Mouse (Mus musculus): Measurements from ENCODE around the gene S100a1. TPM values are rescaled to one million over a fixed set of nuclear protein-coding genes. Genes with fewer than 3 reads are reported as not detected.

S100a1 gene
- 19.8 TPM in 2 replicates for polyA plus RNA-seq (2014; fragmentation: Nextera tagmentation; extraction: Ambion mirVana)

GRCm38 (mm10) chr3:90513796-90514590 is at the start of gene S100a1, which contains the start of gene S100a13:
S100a1 (minus strand) TSS chr3:90514392.
S100a13 (plus strand) TSS chr3:90514435.
- ATAC-seq (ENCODE audit: low FRiP score) (peak; percentile 21; the same call in 1 of the 2 replicates), DNase-seq (ENCODE audit: low spot score) (no peak)
- no peak within 1 kb of the TSS for H3K27ac ChIP-seq
- H3K27me3 ChIP-seq (ENCODE audit: control insufficient read depth, insufficient read depth, low read length) = peaks cover 28% of the 10 kb centered on the region
- 6% methylated on average over 25 of the region's 25 CpGs for WGBS
- peaks cover 11% of the 10 kb centered on the region for H3K4me1 ChIP-seq (replicated peaks; ENCODE audit: control insufficient read depth, insufficient read depth, low read length)
- H3K9ac ChIP-seq = peak within 1 kb of the TSS; percentile 44
- peak within 1 kb of the TSS; percentile 61 for H3K4me2 ChIP-seq (replicated peaks)
- peak within 1 kb of the TSS; percentile 25 for H3K4me3 ChIP-seq (replicated peaks; ENCODE audit: low read length)
- H3K36me3 ChIP-seq (replicated peaks; ENCODE audit: control insufficient read depth, insufficient read depth) = no peaks in the 10 kb centered on the region
- no peaks in the 10 kb centered on the region for H3K9me3 ChIP-seq (ENCODE audit: control insufficient read depth, low read length)

- no peak for DNase-seq (ENCODE audit: low spot score)
- H3K4me2 ChIP-seq (replicated peaks) = no peak within 1 kb of the TSS
- 80% methylated on average over 6 of the region's 6 CpGs for WGBS
- no peaks in the 10 kb centered on the region for H3K4me1 ChIP-seq (replicated peaks; ENCODE audit: control insufficient read depth, insufficient read depth, low read length)
- ATAC-seq (ENCODE audit: low FRiP score) = no peak
- no peaks in the 10 kb centered on the region for H3K9me3 ChIP-seq (ENCODE audit: control insufficient read depth, low read length)
- no peak within 1 kb of the TSS for H3K27ac ChIP-seq
- H3K4me3 ChIP-seq (replicated peaks; ENCODE audit: low read length) = no peak within 1 kb of the TSS
- no peaks in the 10 kb centered on the region for H3K27me3 ChIP-seq (ENCODE audit: control insufficient read depth, insufficient read depth, low read length)
- H3K36me3 ChIP-seq (replicated peaks; ENCODE audit: control insufficient read depth, insufficient read depth) = no peaks in the 10 kb centered on the region
- H3K9ac ChIP-seq = no peak within 1 kb of the TSS
Measured at GRCm38 (mm10) chr3:90560008-90560628, 45.9 kb upstream of the S100a1 start, which contains the start of gene S100a3. S100a3 (plus strand) TSS chr3:90560578.

DNA sequence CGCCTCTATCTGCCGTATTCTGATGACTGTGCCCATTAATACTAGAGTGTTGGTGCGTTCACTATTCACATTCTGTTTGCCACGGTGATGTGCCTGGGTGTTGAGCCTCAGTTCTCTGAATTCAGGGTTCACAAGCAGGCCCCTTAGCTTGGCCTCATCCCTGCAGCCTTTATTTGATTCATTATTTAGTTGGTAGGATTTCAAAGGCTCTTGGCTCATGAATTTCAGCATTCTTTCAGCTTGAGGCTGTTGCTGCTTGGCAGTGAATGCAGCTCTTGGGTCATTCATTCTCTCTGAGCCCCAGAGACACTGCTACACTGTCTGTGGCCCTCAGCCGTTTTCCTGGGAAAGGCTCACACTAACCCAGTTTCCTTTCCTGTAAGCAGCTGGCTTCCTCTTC is 41.8 kb upstream of the S100a1 start:
- Histone ChIP-seq H3K27ac (no peak overlapping the region), H3K4me2 (replicated peaks) (no peak overlapping the region), H3K4me3 (replicated peaks; ENCODE audit: low read length) (no peak overlapping the region), H3K36me3 (replicated peaks; ENCODE audit: control insufficient read depth, insufficient read depth) (no peaks in the 10 kb centered on the region), H3K27me3 (ENCODE audit: control insufficient read depth, insufficient read depth, low read length) (no peaks in the 10 kb centered on the region), H3K4me1 (replicated peaks; ENCODE audit: control insufficient read depth, insufficient read depth, low read length) (no peaks in the 10 kb centered on the region), H3K9ac (no peak overlapping the region), H3K9me3 (ENCODE audit: control insufficient read depth, low read length) (no peaks in the 10 kb centered on the region)
- ATAC-seq (ENCODE audit: low FRiP score) = peak; percentile 87; the same call in 1 of the 2 replicates
- DNase-seq (ENCODE audit: low spot score) = peak; percentile 47
- 31% methylated on average over 5 of the region's 5 CpGs for WGBS

DNA sequence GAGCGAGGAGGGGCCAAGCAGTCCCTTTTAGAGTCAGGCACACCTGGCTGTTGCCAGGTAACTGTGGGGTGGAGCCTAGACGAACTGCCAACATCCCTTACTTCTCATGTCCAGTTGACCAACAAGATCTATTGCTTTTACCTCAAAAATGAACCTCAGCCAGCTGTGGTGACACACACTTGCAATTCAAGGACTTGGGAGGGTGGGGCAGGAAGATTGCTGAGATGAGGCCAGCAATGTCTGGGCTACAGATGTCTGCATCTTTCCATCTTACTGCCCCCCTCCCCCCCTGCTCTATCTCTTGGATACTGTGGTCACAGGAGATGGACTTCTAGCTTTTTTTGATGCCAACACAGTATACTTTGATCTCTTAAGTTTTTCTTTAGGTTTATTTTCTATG is 38.0 kb upstream of the S100a1 start:
- Histone ChIP-seq H3K9me3 (ENCODE audit: control insufficient read depth, low read length) (no peaks in the 10 kb centered on the region), H3K9ac (no peak overlapping the region), H3K4me3 (replicated peaks; ENCODE audit: low read length) (no peak overlapping the region), H3K27ac (no peak overlapping the region), H3K4me1 (replicated peaks; ENCODE audit: control insufficient read depth, insufficient read depth, low read length) (no peaks in the 10 kb centered on the region), H3K36me3 (replicated peaks; ENCODE audit: control insufficient read depth, insufficient read depth) (no peaks in the 10 kb centered on the region), H3K4me2 (replicated peaks) (no peak overlapping the region), H3K27me3 (ENCODE audit: control insufficient read depth, insufficient read depth, low read length) (no peaks in the 10 kb centered on the region)
- ATAC-seq (ENCODE audit: low FRiP score) (no peak), DNase-seq (ENCODE audit: low spot score) (no peak)
- WGBS = 86% methylated on average over 2 of the region's 2 CpGs

DNA sequence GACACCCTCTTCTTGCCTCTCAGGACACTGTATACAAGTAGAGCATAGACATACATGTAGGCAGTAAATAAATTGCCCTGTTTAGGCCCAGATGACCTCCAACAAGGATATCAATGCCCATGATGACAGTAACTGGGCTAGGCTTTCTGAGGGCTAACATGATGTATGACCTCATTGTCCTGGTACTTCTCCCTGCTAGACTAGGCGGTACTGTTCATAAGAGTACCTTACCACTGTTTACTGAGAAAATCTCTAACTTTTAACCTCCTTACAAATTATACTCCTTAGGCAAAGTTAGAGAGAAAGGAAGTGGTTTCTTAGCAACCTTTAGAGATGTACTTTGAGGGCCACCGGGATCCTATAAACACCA is 36.2 kb upstream of the S100a1 start:
- no peak for ATAC-seq (ENCODE audit: low FRiP score)
- H3K9me3 ChIP-seq (ENCODE audit: control insufficient read depth, low read length) = no peaks in the 10 kb centered on the region
- H3K27me3 ChIP-seq (ENCODE audit: control insufficient read depth, insufficient read depth, low read length) = no peaks in the 10 kb centered on the region
- no peaks in the 10 kb centered on the region for H3K4me1 ChIP-seq (replicated peaks; ENCODE audit: control insufficient read depth, insufficient read depth, low read length)
- H3K27ac ChIP-seq = no peak overlapping the region
- no peak overlapping the region for H3K9ac ChIP-seq
- H3K4me3 ChIP-seq (replicated peaks; ENCODE audit: low read length) = no peak overlapping the region
- 91% methylated on average over 2 of the region's 2 CpGs for WGBS
- H3K36me3 ChIP-seq (replicated peaks; ENCODE audit: control insufficient read depth, insufficient read depth) = no peaks in the 10 kb centered on the region
- no peak overlapping the region for H3K4me2 ChIP-seq (replicated peaks)
- no peak for DNase-seq (ENCODE audit: low spot score)

GRCm38 (mm10) chr3:90549676-90550420 is 35.7 kb upstream of the S100a1 start:
- DNase-seq (ENCODE audit: low spot score) (no peak), ATAC-seq (ENCODE audit: low FRiP score) (no peak)
- no peak overlapping the region for H3K9ac ChIP-seq
- no peaks in the 10 kb centered on the region for H3K9me3 ChIP-seq (ENCODE audit: control insufficient read depth, low read length)
- WGBS = 61% methylated on average over 5 of the region's 5 CpGs
- H3K27ac ChIP-seq = no peak overlapping the region
- no peak overlapping the region for H3K4me3 ChIP-seq (replicated peaks; ENCODE audit: low read length)
- H3K36me3 ChIP-seq (replicated peaks; ENCODE audit: control insufficient read depth, insufficient read depth) = no peaks in the 10 kb centered on the region
- H3K4me1 ChIP-seq (replicated peaks; ENCODE audit: control insufficient read depth, insufficient read depth, low read length) = no peaks in the 10 kb centered on the region
- no peak overlapping the region for H3K4me2 ChIP-seq (replicated peaks)
- H3K27me3 ChIP-seq (ENCODE audit: control insufficient read depth, insufficient read depth, low read length) = no peaks in the 10 kb centered on the region

DNA sequence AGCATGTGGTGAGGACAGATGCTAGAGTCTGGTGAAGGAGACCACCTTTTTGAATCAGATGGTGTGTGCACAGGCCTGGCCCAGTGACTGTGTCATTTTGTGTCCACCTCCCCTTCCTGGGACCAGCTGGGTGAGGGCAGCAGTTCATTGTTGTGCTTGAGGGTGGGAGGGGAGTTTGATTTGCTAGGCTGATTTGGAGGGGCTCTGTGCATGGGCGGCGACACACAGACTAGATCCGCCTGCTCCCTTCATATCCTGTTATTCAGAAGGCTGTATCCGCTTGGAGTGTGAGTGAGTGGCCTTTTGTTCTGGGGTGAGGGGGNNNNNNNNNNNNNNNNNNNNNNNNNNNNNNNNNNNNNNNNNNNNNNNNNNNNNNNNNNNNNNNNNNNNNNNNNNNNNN is 26.7 kb upstream of the S100a1 start:
- H3K4me1 ChIP-seq (replicated peaks; ENCODE audit: control insufficient read depth, insufficient read depth, low read length) = 0 out of 2 replicates have a peak, but pooled peaks cover 4% of the 10 kb centered on the region
- no peaks in the 10 kb centered on the region for H3K36me3 ChIP-seq (replicated peaks; ENCODE audit: control insufficient read depth, insufficient read depth)
- H3K9ac ChIP-seq = 0 out of 2 replicates have a peak overlapping the region, but pooled peaks have one; percentile 24
- 32% methylated on average over 4 of the region's 4 CpGs for WGBS
- no peak for DNase-seq (ENCODE audit: low spot score)
- ATAC-seq (ENCODE audit: low FRiP score) = peak; percentile 58; the same call in 1 of the 2 replicates
- H3K4me2 ChIP-seq (replicated peaks) = peak overlapping the region; percentile 12
- no peak overlapping the region for H3K4me3 ChIP-seq (replicated peaks; ENCODE audit: low read length)
- no peaks in the 10 kb centered on the region for H3K9me3 ChIP-seq (ENCODE audit: control insufficient read depth, low read length)
- H3K27me3 ChIP-seq (ENCODE audit: control insufficient read depth, insufficient read depth, low read length) = no peaks in the 10 kb centered on the region
- no peak overlapping the region for H3K27ac ChIP-seq

DNA sequence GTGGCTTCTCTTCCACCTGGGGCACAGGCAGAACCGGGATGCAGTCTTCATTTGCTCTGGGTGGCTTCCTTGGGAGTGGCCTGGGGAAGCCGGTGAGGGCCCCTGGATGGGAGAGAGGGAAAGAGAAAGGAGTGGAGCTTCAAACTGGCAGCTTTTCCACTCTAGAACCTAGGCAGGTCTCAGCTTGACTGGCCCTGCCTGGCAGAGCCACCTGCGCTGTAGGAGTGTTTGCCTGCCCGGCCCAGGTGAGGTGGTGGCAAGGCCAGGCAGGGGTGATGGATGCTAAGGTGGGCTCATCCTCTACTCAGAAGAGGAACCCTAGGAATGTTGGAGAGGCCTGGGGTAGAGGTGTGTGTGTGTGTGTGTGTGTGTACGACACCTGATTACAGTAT is 23.7 kb upstream of the S100a1 start:
- H3K27ac ChIP-seq = no peak overlapping the region
- WGBS = 85% methylated on average over 5 of the region's 5 CpGs
- H3K9ac ChIP-seq = no peak overlapping the region
- H3K4me1 ChIP-seq (replicated peaks; ENCODE audit: control insufficient read depth, insufficient read depth, low read length) = 0 out of 2 replicates have a peak, but pooled peaks cover 4% of the 10 kb centered on the region
- no peaks in the 10 kb centered on the region for H3K27me3 ChIP-seq (ENCODE audit: control insufficient read depth, insufficient read depth, low read length)
- H3K9me3 ChIP-seq (ENCODE audit: control insufficient read depth, low read length) = no peaks in the 10 kb centered on the region
- no peak overlapping the region for H3K4me3 ChIP-seq (replicated peaks; ENCODE audit: low read length)
- ATAC-seq (ENCODE audit: low FRiP score) (no peak), DNase-seq (ENCODE audit: low spot score) (no peak)
- no peak overlapping the region for H3K4me2 ChIP-seq (replicated peaks)
- no peaks in the 10 kb centered on the region for H3K36me3 ChIP-seq (replicated peaks; ENCODE audit: control insufficient read depth, insufficient read depth)

Measured in hindbrain, embryonic 14.5 days (tissue).